Mouse (Mus musculus) ES-E14 (cell line): ENCODE measurements around the gene Fundc2.

Experiments
- MAFK ChIP-seq: IDR thresholded peaks from 2 replicates; pipeline ENCODE4 v1.6.1; 2014; ENCODE audit warnings: mild to moderate bottlenecking, low read depth, low read length, inconsistent platforms; ENCODE audit not compliant: insufficient read depth
- ZC3H11A ChIP-seq: IDR thresholded peaks from 2 replicates; pipeline ENCODE4 v1.6.1; 2012; ENCODE audit warnings: low read depth, mild to moderate bottlenecking, inconsistent platforms, low read length, borderline replicate concordance
- ZNF384 ChIP-seq: IDR thresholded peaks from 2 replicates; pipeline ENCODE4 v1.6.1; 2012; ENCODE audit warnings: low read depth, low read length, inconsistent platforms

- TF ChIP-seq MAFK = no peak
- TF ChIP-seq ZC3H11A = no peak
- no peak for TF ChIP-seq ZNF384
These were observed 17.3 kb downstream of the Fundc2 start for GRCm38 (mm10) chrX:75399471-75399870.
